Mouse (Mus musculus) midbrain, embryonic 12.5 days (tissue): ENCODE measurements around the gene Vti1a. TPM values are rescaled to one million over a fixed set of nuclear protein-coding genes. Genes with fewer than 3 reads are reported as not detected.

Experiments
- ATAC-seq: fragments of 200-750 bp; cut with Nextera tagmentation; 2 replicates; pipeline ENCODE4 v1.8.0; 2017; ENCODE audit warnings: low read depth, moderate TSS enrichment, moderate library complexity; ENCODE audit not compliant: low FRiP score
- H3K27ac ChIP-seq: fragments of 300-500 bp; sonication (generic); replicated peaks from 2 replicates; pipeline ENCODE4 v1.5.1; 2016; ENCODE audit warnings: mild to moderate bottlenecking
- H3K27me3 ChIP-seq: fragments of 300-500 bp; sonication (generic); 2 replicates; pipeline ENCODE4 v1.6.1; 2016; ENCODE audit warnings: mild to moderate bottlenecking
- H3K36me3 ChIP-seq: fragments of 300-500 bp; sonication (generic); 2 replicates; pipeline ENCODE4 v1.6.1; 2016
- H3K4me1 ChIP-seq: fragments of 300-500 bp; sonication (generic); 2 replicates; pipeline ENCODE4 v1.6.1; 2016
- H3K4me2 ChIP-seq: fragments of 300-500 bp; sonication (generic); replicated peaks from 2 replicates; pipeline ENCODE4 v1.6.1; 2016; ENCODE audit warnings: mild to moderate bottlenecking, moderate library complexity
- H3K4me3 ChIP-seq: fragments of 300-500 bp; sonication (generic); 2 replicates; pipeline ENCODE4 v1.5.1; 2016; ENCODE audit warnings: mild to moderate bottlenecking
- H3K9ac ChIP-seq: fragments of 300-500 bp; sonication (generic); replicated peaks from 2 replicates; pipeline ENCODE4 v1.6.1; 2016; ENCODE audit warnings: mild to moderate bottlenecking, moderate library complexity
- H3K9me3 ChIP-seq: fragments of 300-500 bp; sonication (generic); 2 replicates; pipeline ENCODE4 v1.6.1; 2016; ENCODE audit warnings: mild to moderate bottlenecking
- WGBS: fragments of 180-500 bp; shearing (Covaris S2); methylation state at CpG from one replicate; pipeline ENCODE4 v1.1.7; 2016; 5-methylcytosine and 5-hydroxymethylcytosine counted together
- polyA plus RNA-seq: library from polyadenylated mRNA; unstranded; fragments of >200 nt; fragmentation: Nextera tagmentation; extraction: Ambion mirVana; gene quantifications from 2 replicates; pipeline ENCODE4 v1.2.1, GENCODE M21; 2016

Vti1a gene
- polyA plus RNA-seq, 1 experiment from 2014 or later: 34.1 TPM

DNA sequence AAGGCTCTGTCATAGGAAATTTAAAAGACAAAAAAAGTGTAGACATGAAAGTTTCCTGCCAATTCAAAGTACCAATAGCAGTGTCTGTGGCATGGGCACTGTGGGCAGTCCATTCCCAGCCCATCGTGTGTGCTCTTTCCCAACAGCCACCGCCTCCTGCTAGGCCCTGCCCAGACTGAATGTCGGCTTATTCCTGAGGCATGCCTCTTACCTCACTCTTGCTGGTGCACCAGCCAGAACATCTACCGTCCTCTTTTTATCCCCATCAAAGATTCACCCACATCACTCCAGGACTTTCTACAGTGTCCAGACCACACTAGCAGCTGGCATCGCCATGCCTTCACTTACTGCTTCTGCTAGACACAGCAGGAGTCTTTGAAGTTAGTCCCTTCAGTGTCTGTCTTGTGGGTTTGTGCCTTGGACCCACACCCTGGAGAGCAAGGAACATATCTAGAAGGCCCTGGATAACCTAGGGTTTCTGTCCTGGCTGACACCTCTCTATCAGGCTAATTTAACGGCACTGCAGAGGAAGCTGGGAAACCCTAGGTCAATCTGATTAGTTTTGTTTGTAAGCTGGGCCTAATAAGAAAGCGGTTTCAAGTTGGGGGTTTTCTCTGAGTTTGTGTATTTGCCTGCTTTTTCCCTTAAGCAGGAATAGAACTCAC lies 220.3 kb downstream of the Vti1a start:
- no peak overlapping the region for H3K4me3 ChIP-seq
- ATAC-seq: no peak
- WGBS: 91% methylated on average over 7 of the region's 7 CpGs

DNA sequence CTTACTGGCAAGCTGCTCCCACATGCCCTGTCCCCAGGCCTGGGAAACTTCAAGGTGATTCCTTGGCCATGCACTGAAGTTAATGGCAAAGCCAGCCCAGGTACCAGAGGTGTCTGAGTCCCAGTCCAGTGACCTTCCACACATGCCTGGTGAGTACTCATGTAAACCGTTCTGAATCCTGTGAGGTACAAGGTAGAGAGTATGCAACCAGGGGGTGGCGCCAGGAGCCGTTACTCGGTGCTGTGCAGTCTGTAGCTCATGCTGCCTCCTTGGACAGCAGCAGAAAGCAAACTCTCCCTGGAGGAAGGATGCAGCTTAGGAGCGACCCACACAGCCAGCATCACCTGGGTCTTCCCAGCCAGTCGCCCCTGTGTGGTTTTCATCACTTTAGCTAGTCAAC lies 221.6 kb downstream of the Vti1a start:
- no peaks in the 10 kb centered on the region for H3K9me3 ChIP-seq
- H3K4me3 ChIP-seq: no peak overlapping the region
- H3K27ac ChIP-seq: no peak overlapping the region
- H3K4me2 ChIP-seq: no peak overlapping the region
- peaks cover 8% of the 10 kb centered on the region; the same call in 1 of the 2 replicates for H3K27me3 ChIP-seq
- H3K4me1 ChIP-seq: peaks cover under 1% of the 10 kb centered on the region
- no peaks in the 10 kb centered on the region for H3K36me3 ChIP-seq
- 18% methylated on average over 6 of the region's 6 CpGs for WGBS
- no peak overlapping the region for H3K9ac ChIP-seq
- no peak for ATAC-seq

More for the DNA sequence above, 220.3 kb downstream of the Vti1a start:
- Histone ChIP-seq H3K36me3 (no peaks in the 10 kb centered on the region), H3K4me2 (no peak overlapping the region), H3K9ac (no peak overlapping the region), H3K4me1 (no peaks in the 10 kb centered on the region), H3K9me3 (no peaks in the 10 kb centered on the region), H3K27me3 (no peaks in the 10 kb centered on the region; the same call in 1 of the 2 replicates), H3K27ac (no peak overlapping the region)

- H3K27me3 ChIP-seq: peaks cover 8% of the 10 kb centered on the region; the same call in 1 of the 2 replicates
- no peaks in the 10 kb centered on the region for H3K9me3 ChIP-seq
- H3K4me2 ChIP-seq: no peak overlapping the region
- H3K36me3 ChIP-seq: no peaks in the 10 kb centered on the region
- H3K9ac ChIP-seq: no peak overlapping the region
- no peak for ATAC-seq
- H3K27ac ChIP-seq: no peak overlapping the region
- peaks cover 10% of the 10 kb centered on the region for H3K4me1 ChIP-seq
- 83% methylated on average over 5 of the region's 5 CpGs for WGBS
- H3K4me3 ChIP-seq: no peak overlapping the region
Measured at GRCm38 (mm10) chr19:55541641-55542040, 225.5 kb downstream of the Vti1a start.

DNA sequence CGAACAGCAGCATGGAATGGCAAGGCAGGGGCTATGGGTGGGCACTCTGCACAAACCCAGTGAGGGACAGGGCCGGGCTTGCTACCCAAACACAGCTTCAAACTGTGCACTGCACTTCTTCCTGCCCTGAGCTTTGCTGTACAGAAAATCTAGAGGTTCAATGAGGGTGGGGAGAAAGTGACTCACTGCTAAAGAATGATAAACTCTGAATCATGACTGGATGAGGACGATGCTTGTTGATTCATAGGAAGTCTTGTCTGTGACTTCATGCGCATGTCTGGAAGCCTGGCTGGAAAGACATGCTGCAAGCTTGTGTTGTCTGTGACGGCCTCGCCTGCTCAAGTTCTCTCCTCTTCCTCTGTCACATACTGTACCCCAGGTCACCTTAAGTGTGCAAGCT lies 226.4 kb downstream of the Vti1a start:
- Histone ChIP-seq H3K9ac (no peak overlapping the region), H3K27me3 (peaks cover 10% of the 10 kb centered on the region), H3K27ac (no peak overlapping the region), H3K4me1 (peaks cover 10% of the 10 kb centered on the region), H3K4me3 (no peak overlapping the region), H3K9me3 (no peaks in the 10 kb centered on the region), H3K36me3 (no peaks in the 10 kb centered on the region), H3K4me2 (no peak overlapping the region)
- WGBS: 87% methylated on average over 6 of the region's 6 CpGs
- no peak for ATAC-seq

GRCm38 (mm10) chr19:55543188-55543587 lies 227.1 kb downstream of the Vti1a start:
- H3K4me3 ChIP-seq: no peak overlapping the region
- no peak overlapping the region for H3K4me2 ChIP-seq
- 71% methylated on average over 9 of the region's 9 CpGs for WGBS
- H3K4me1 ChIP-seq: peaks cover 10% of the 10 kb centered on the region
- no peaks in the 10 kb centered on the region for H3K9me3 ChIP-seq
- H3K27me3 ChIP-seq: peaks cover 17% of the 10 kb centered on the region
- no peak for ATAC-seq
- H3K36me3 ChIP-seq: no peaks in the 10 kb centered on the region
- no peak overlapping the region for H3K27ac ChIP-seq
- H3K9ac ChIP-seq: no peak overlapping the region

- H3K27me3 ChIP-seq: peaks cover 30% of the 10 kb centered on the region
- no peaks in the 10 kb centered on the region for H3K9me3 ChIP-seq
- no peak overlapping the region for H3K4me3 ChIP-seq
- no peak overlapping the region for H3K27ac ChIP-seq
- WGBS: 89% methylated on average over 5 of the region's 5 CpGs
- no peak overlapping the region for H3K9ac ChIP-seq
- H3K4me1 ChIP-seq: peaks cover 10% of the 10 kb centered on the region
- ATAC-seq: no peak
- H3K36me3 ChIP-seq: no peaks in the 10 kb centered on the region
- H3K4me2 ChIP-seq: no peak overlapping the region
Measured at GRCm38 (mm10) chr19:55544498-55544897, 228.4 kb downstream of the Vti1a start.

- no peaks in the 10 kb centered on the region for H3K36me3 ChIP-seq
- no peaks in the 10 kb centered on the region for H3K9me3 ChIP-seq
- no peak overlapping the region for H3K9ac ChIP-seq
- no peak overlapping the region for H3K27ac ChIP-seq
- H3K4me3 ChIP-seq: no peak overlapping the region
- WGBS: 22% methylated on average over 9 of the region's 9 CpGs
- peak; percentile 44; the same call in 1 of the 2 replicates for ATAC-seq
- H3K27me3 ChIP-seq: peaks cover 31% of the 10 kb centered on the region
- H3K4me1 ChIP-seq: peaks cover 10% of the 10 kb centered on the region
- no peak overlapping the region for H3K4me2 ChIP-seq
Measured at GRCm38 (mm10) chr19:55545529-55545928, 229.4 kb downstream of the Vti1a start.

GRCm38 (mm10) chr19:55546009-55546528 lies 230.0 kb downstream of the Vti1a start:
- Histone ChIP-seq H3K36me3 (no peaks in the 10 kb centered on the region), H3K27me3 (peaks cover 35% of the 10 kb centered on the region), H3K4me2 (no peak overlapping the region), H3K4me1 (peaks cover 10% of the 10 kb centered on the region), H3K9ac (no peak overlapping the region), H3K4me3 (no peak overlapping the region), H3K9me3 (no peaks in the 10 kb centered on the region), H3K27ac (no peak overlapping the region)
- WGBS: 88% methylated on average over 13 of the region's 13 CpGs
- ATAC-seq: no peak

DNA sequence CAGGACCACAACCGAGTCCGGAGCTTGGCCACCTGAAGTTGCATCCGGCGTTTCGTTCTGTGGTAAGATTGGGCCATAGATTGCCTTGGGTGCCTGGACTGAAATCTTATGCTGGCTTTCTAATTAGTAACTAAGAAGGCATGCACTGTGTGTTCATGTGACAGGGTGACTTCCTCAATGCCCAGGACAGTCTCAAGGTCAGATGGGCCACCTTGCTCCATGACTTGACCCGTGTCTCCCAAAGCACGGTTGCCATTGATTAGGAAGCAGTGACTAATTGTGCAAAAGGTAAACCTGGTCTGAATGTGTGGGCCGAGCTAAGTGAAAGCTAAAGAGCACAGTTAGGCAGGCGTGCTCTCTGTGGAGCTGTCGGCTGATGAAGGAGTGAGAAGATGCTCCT lies 232.1 kb downstream of the Vti1a start:
- H3K4me2 ChIP-seq: no peak overlapping the region
- H3K9ac ChIP-seq: 0 out of 2 replicates have a peak overlapping the region, but pooled peaks have one; percentile 11
- no peak overlapping the region for H3K4me3 ChIP-seq
- no peaks in the 10 kb centered on the region for H3K9me3 ChIP-seq
- peaks cover 46% of the 10 kb centered on the region for H3K27me3 ChIP-seq
- no peaks in the 10 kb centered on the region for H3K36me3 ChIP-seq
- H3K27ac ChIP-seq: no peak overlapping the region
- WGBS: 91% methylated on average over 10 of the region's 10 CpGs
- H3K4me1 ChIP-seq: peaks cover 13% of the 10 kb centered on the region
- ATAC-seq: no peak

DNA sequence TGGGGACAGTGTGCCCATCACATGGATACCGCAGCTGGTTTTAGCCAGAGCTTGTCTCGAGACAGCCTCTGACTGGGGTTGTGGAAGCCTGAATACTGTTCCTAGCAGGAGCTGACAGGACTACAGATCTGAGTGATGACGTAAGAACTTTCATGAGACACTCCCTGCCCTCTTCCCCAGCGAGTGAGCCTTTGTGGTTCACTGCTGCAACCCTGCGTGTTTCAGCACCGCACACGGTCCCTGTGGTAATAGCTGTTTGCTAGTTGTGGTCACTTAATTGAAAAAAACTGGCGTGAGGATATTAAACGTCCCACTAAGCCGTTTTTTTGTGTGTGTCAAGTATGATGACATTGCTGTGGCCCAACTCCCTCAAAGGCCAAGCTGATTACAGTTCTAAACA lies 232.6 kb downstream of the Vti1a start:
- Histone ChIP-seq H3K36me3 (no peaks in the 10 kb centered on the region), H3K27me3 (peaks cover 51% of the 10 kb centered on the region), H3K9ac (0 out of 2 replicates have a peak overlapping the region, but pooled peaks have one; percentile 11), H3K4me1 (peaks cover 11% of the 10 kb centered on the region; the same call in 1 of the 2 replicates), H3K27ac (no peak overlapping the region), H3K4me3 (no peak overlapping the region), H3K4me2 (no peak overlapping the region), H3K9me3 (no peaks in the 10 kb centered on the region)
- no peak for ATAC-seq
- WGBS: 81% methylated on average over 10 of the region's 10 CpGs

- no peaks in the 10 kb centered on the region for H3K9me3 ChIP-seq
- no peak overlapping the region for H3K4me2 ChIP-seq
- WGBS: 79% methylated on average over 6 of the region's 6 CpGs
- H3K4me3 ChIP-seq: no peak overlapping the region
- peaks cover 64% of the 10 kb centered on the region for H3K27me3 ChIP-seq
- no peak for ATAC-seq
- H3K4me1 ChIP-seq: peaks cover 25% of the 10 kb centered on the region
- no peak overlapping the region for H3K9ac ChIP-seq
- no peaks in the 10 kb centered on the region for H3K36me3 ChIP-seq
- no peak overlapping the region for H3K27ac ChIP-seq
Measured at GRCm38 (mm10) chr19:55550176-55550575, 234.1 kb downstream of the Vti1a start.

- peaks cover 68% of the 10 kb centered on the region for H3K27me3 ChIP-seq
- no peak overlapping the region for H3K4me2 ChIP-seq
- no peak for ATAC-seq
- 72% methylated on average over 7 of the region's 7 CpGs for WGBS
- H3K36me3 ChIP-seq: no peaks in the 10 kb centered on the region
- H3K4me3 ChIP-seq: no peak overlapping the region
- H3K9ac ChIP-seq: no peak overlapping the region
- H3K27ac ChIP-seq: no peak overlapping the region
- peaks cover 38% of the 10 kb centered on the region for H3K4me1 ChIP-seq
- H3K9me3 ChIP-seq: no peaks in the 10 kb centered on the region
Measured at GRCm38 (mm10) chr19:55552339-55552738, 236.2 kb downstream of the Vti1a start.
